Mouse (Mus musculus) heart, adult 9 months (tissue): ENCODE results near the gene Tmem198.
A peak's percentile ranks its signal among the peaks of the same experiment; 100 is the strongest.

Source experiments
- DNase-seq, 2 experiments: peaks; one replicate each; pipeline ENCODE4 v3.0.0; 2022; ENCODE audit warnings: low spot score in 2 of 2

Tmem198 gene

GRCm38 (mm10) chr1:75487405-75488161 lies 8.3 kb downstream of the Tmem198 start:
- DNase-seq: no peak

GRCm38 (mm10) chr1:75490785-75491551 lies 11.6 kb downstream of the Tmem198 start:
- no peak for DNase-seq

GRCm38 (mm10) chr1:75492579-75493170 lies 13.3 kb downstream of the Tmem198 start:
- DNase-seq: no peak

GRCm38 (mm10) chr1:75494878-75495548 lies 15.7 kb downstream of the Tmem198 start:
- no peak for DNase-seq

- no peak for DNase-seq
These were observed 19.6 kb downstream of the Tmem198 start for GRCm38 (mm10) chr1:75498897-75499296.

GRCm38 (mm10) chr1:75499441-75499840 lies 20.1 kb downstream of the Tmem198 start:
- no peak for DNase-seq

- DNase-seq: no peak
These were observed 22.6 kb downstream of the Tmem198 start for GRCm38 (mm10) chr1:75501905-75502304.

GRCm38 (mm10) chr1:75502945-75503650 lies 23.8 kb downstream of the Tmem198 start:
- DNase-seq: no peak

GRCm38 (mm10) chr1:75503651-75503980 lies 24.3 kb downstream of the Tmem198 start:
- no peak for DNase-seq

GRCm38 (mm10) chr1:75504256-75505045 lies 25.1 kb downstream of the Tmem198 start:
- no peak for DNase-seq

- DNase-seq: peak; percentile 63 to 75
These were observed 26.0 kb downstream of the Tmem198 start for GRCm38 (mm10) chr1:75505159-75505955.

GRCm38 (mm10) chr1:75505956-75506831 lies 26.9 kb downstream of the Tmem198 start, which contains the start of gene Obsl1:
TSS of gene Obsl1 (minus strand) at chr1:75506452.
- DNase-seq: peak; percentile 71 to 74

GRCm38 (mm10) chr1:75507006-75507405 lies 27.7 kb downstream of the Tmem198 start, which contains the start of gene Inha:
TSS of gene Inha (plus strand) at chr1:75507077.
- DNase-seq: no peak

- DNase-seq: no peak
These were observed 30.3 kb downstream of the Tmem198 start for GRCm38 (mm10) chr1:75509586-75509985.

- DNase-seq: no peak
These were observed 30.8 kb downstream of the Tmem198 start for GRCm38 (mm10) chr1:75510154-75510553.

GRCm38 (mm10) chr1:75511437-75512210 lies 32.3 kb downstream of the Tmem198 start:
- DNase-seq: no peak

GRCm38 (mm10) chr1:75512550-75512949 lies 33.2 kb downstream of the Tmem198 start:
- DNase-seq: no peak
